Mouse (Mus musculus): ENCODE measurements around the gene Cacfd1. TPM values are rescaled to one million over a fixed set of nuclear protein-coding genes. Genes with fewer than 3 reads are reported as not detected.

Gene Cacfd1
- polyA plus RNA-seq, 1 experiment, result not detected

GRCm38 (mm10) chr2:27049408-27049807 is 39.7 kb downstream of the Cacfd1 start:
- H3K4me1 ChIP-seq (ENCODE audit: control insufficient read depth, insufficient read depth, low read length), result peaks cover 8% of the 10 kb centered on the region
- no peak overlapping the region for H3K27ac ChIP-seq (ENCODE audit: insufficient read depth, low read depth, low read length)
- no peak for TF ChIP-seq CTCF (IDR thresholded peaks at IDR 0.05; ENCODE audit: insufficient read depth, low read depth, low read length)
- TF ChIP-seq POLR2A (IDR thresholded peaks at IDR 0.05; ENCODE audit: insufficient read depth, low read depth, low read length), result no peak
- 19% methylated on average over 6 of the region's 6 CpGs for WGBS
- H3K4me3 ChIP-seq (ENCODE audit: insufficient read depth, low read depth, low read length), result no peak overlapping the region

GRCm38 (mm10) chr2:27058251-27058650 is 48.5 kb downstream of the Cacfd1 start:
- Histone ChIP-seq H3K4me3 (ENCODE audit: insufficient read depth, low read depth, low read length) (no peak overlapping the region), H3K4me1 (ENCODE audit: control insufficient read depth, insufficient read depth, low read length) (peaks cover 3% of the 10 kb centered on the region), H3K27ac (ENCODE audit: insufficient read depth, low read depth, low read length) (no peak overlapping the region)
- WGBS, result 72% methylated on average over 4 of the region's 4 CpGs
- TF ChIP-seq POLR2A (IDR thresholded peaks at IDR 0.05; ENCODE audit: insufficient read depth, low read depth, low read length), result no peak
- TF ChIP-seq CTCF (IDR thresholded peaks at IDR 0.05; ENCODE audit: insufficient read depth, low read depth, low read length), result no peak

- TF ChIP-seq CTCF (IDR thresholded peaks at IDR 0.05; ENCODE audit: insufficient read depth, low read depth, low read length) (no peak), POLR2A (IDR thresholded peaks at IDR 0.05; ENCODE audit: insufficient read depth, low read depth, low read length) (no peak)
- H3K4me1 ChIP-seq (ENCODE audit: control insufficient read depth, insufficient read depth, low read length), result peaks cover 3% of the 10 kb centered on the region
- no peak overlapping the region for H3K4me3 ChIP-seq (ENCODE audit: insufficient read depth, low read depth, low read length)
- WGBS, result 55% methylated on average over 12 of the region's 12 CpGs
- H3K27ac ChIP-seq (ENCODE audit: insufficient read depth, low read depth, low read length), result no peak overlapping the region
Measured at GRCm38 (mm10) chr2:27058751-27059150, 49.0 kb downstream of the Cacfd1 start.

- Histone ChIP-seq H3K27ac (ENCODE audit: insufficient read depth, low read depth, low read length) (no peak overlapping the region), H3K4me1 (ENCODE audit: control insufficient read depth, insufficient read depth, low read length) (peaks cover 3% of the 10 kb centered on the region), H3K4me3 (ENCODE audit: insufficient read depth, low read depth, low read length) (no peak overlapping the region)
- TF ChIP-seq CTCF (IDR thresholded peaks at IDR 0.05; ENCODE audit: insufficient read depth, low read depth, low read length), result no peak
- no peak for TF ChIP-seq POLR2A (IDR thresholded peaks at IDR 0.05; ENCODE audit: insufficient read depth, low read depth, low read length)
- WGBS, result 82% methylated on average over 9 of the region's 9 CpGs
Measured at GRCm38 (mm10) chr2:27059187-27059586, 49.5 kb downstream of the Cacfd1 start.

- no peak overlapping the region for H3K27ac ChIP-seq (ENCODE audit: insufficient read depth, low read depth, low read length)
- TF ChIP-seq POLR2A (IDR thresholded peaks at IDR 0.05; ENCODE audit: insufficient read depth, low read depth, low read length) (no peak), CTCF (IDR thresholded peaks at IDR 0.05; ENCODE audit: insufficient read depth, low read depth, low read length) (no peak)
- WGBS, result 96% methylated on average over 2 of the region's 2 CpGs
- H3K4me1 ChIP-seq (ENCODE audit: control insufficient read depth, insufficient read depth, low read length), result peaks cover 19% of the 10 kb centered on the region
- no peak overlapping the region for H3K4me3 ChIP-seq (ENCODE audit: insufficient read depth, low read depth, low read length)
Measured at GRCm38 (mm10) chr2:27067124-27067523, 57.4 kb downstream of the Cacfd1 start.

GRCm38 (mm10) chr2:27067996-27068395 is 58.3 kb downstream of the Cacfd1 start:
- Histone ChIP-seq H3K27ac (ENCODE audit: insufficient read depth, low read depth, low read length) (no peak overlapping the region), H3K4me3 (ENCODE audit: insufficient read depth, low read depth, low read length) (no peak overlapping the region), H3K4me1 (ENCODE audit: control insufficient read depth, insufficient read depth, low read length) (peaks cover 19% of the 10 kb centered on the region)
- TF ChIP-seq POLR2A (IDR thresholded peaks at IDR 0.05; ENCODE audit: insufficient read depth, low read depth, low read length) (no peak), CTCF (IDR thresholded peaks at IDR 0.05; ENCODE audit: insufficient read depth, low read depth, low read length) (no peak)
- 39% methylated on average over 2 of the region's 2 CpGs for WGBS

GRCm38 (mm10) chr2:27069646-27070045 is 59.9 kb downstream of the Cacfd1 start:
- TF ChIP-seq POLR2A (IDR thresholded peaks at IDR 0.05; ENCODE audit: insufficient read depth, low read depth, low read length) (no peak), CTCF (IDR thresholded peaks at IDR 0.05; ENCODE audit: insufficient read depth, low read depth, low read length) (no peak)
- Histone ChIP-seq H3K4me3 (ENCODE audit: insufficient read depth, low read depth, low read length) (no peak overlapping the region), H3K27ac (ENCODE audit: insufficient read depth, low read depth, low read length) (no peak overlapping the region), H3K4me1 (ENCODE audit: control insufficient read depth, insufficient read depth, low read length) (peaks cover 19% of the 10 kb centered on the region)
- 73% methylated on average over 3 of the region's 3 CpGs for WGBS

- 59% methylated on average over 2 of the region's 2 CpGs for WGBS
Measured at GRCm38 (mm10) chr2:27070247-27070813, 60.6 kb downstream of the Cacfd1 start.

More at GRCm38 (mm10) chr2:27070247-27070813, 60.6 kb downstream of the Cacfd1 start:
- Histone ChIP-seq H3K4me1 (ENCODE audit: control insufficient read depth, insufficient read depth, low read length) (peaks cover 19% of the 10 kb centered on the region), H3K4me3 (ENCODE audit: insufficient read depth, low read depth, low read length) (no peak overlapping the region), H3K27ac (ENCODE audit: insufficient read depth, low read depth, low read length) (no peak overlapping the region)
- TF ChIP-seq POLR2A (IDR thresholded peaks at IDR 0.05; ENCODE audit: insufficient read depth, low read depth, low read length) (no peak), CTCF (IDR thresholded peaks at IDR 0.05; ENCODE audit: insufficient read depth, low read depth, low read length) (no peak)

Other genes starting within 250 kb of the Cacfd1 start
- gene Abo, start 144.9 kb upstream of the Cacfd1 start, polyA plus RNA-seq (2012; ENCODE audit: insufficient read depth, insufficient read length, low replicate concordance, missing spikeins), result not detected in 2 replicates
- gene Surf6, start 107.0 kb upstream of the Cacfd1 start, polyA plus RNA-seq (2012; ENCODE audit: insufficient read depth, insufficient read length, low replicate concordance, missing spikeins), result not detected in 2 replicates
- not detected in 2 replicates for gene Med22, start 99.2 kb upstream of the Cacfd1 start, polyA plus RNA-seq (2012; ENCODE audit: insufficient read depth, insufficient read length, low replicate concordance, missing spikeins)
- gene Rpl7a, start 99.2 kb upstream of the Cacfd1 start, polyA plus RNA-seq (2012; ENCODE audit: insufficient read depth, insufficient read length, low replicate concordance, missing spikeins), result not detected in 2 replicates
- not detected in 2 replicates for gene Surf2, start 93.6 kb upstream of the Cacfd1 start, polyA plus RNA-seq (2012; ENCODE audit: insufficient read depth, insufficient read length, low replicate concordance, missing spikeins)
- not detected in 2 replicates for gene Surf1, start 93.4 kb upstream of the Cacfd1 start, polyA plus RNA-seq (2012; ENCODE audit: insufficient read depth, insufficient read length, low replicate concordance, missing spikeins)
- gene Surf4, start 76.0 kb upstream of the Cacfd1 start, polyA plus RNA-seq (2012; ENCODE audit: insufficient read depth, insufficient read length, low replicate concordance, missing spikeins), result not detected in 2 replicates
- gene Stkld1, start 75.9 kb upstream of the Cacfd1 start, polyA plus RNA-seq (2012; ENCODE audit: insufficient read depth, insufficient read length, low replicate concordance, missing spikeins), result not detected in 2 replicates
- not detected in 2 replicates for gene Rexo4, start 45.5 kb upstream of the Cacfd1 start, polyA plus RNA-seq (2012; ENCODE audit: insufficient read depth, insufficient read length, low replicate concordance, missing spikeins)
- gene Adamts13, start 36.5 kb upstream of the Cacfd1 start, polyA plus RNA-seq (2012; ENCODE audit: insufficient read depth, insufficient read length, low replicate concordance, missing spikeins), result not detected in 2 replicates
- gene Slc2a6, start 18.1 kb downstream of the Cacfd1 start, polyA plus RNA-seq (2012; ENCODE audit: insufficient read depth, insufficient read length, low replicate concordance, missing spikeins), result not detected in 2 replicates
- gene Mymk, start 62.3 kb downstream of the Cacfd1 start, polyA plus RNA-seq (2012; ENCODE audit: insufficient read depth, insufficient read length, low replicate concordance, missing spikeins), result not detected in 2 replicates
- gene Adamtsl2, start 69.5 kb downstream of the Cacfd1 start, polyA plus RNA-seq (2012; ENCODE audit: insufficient read depth, insufficient read length, low replicate concordance, missing spikeins), result not detected in 2 replicates
- 155 TPM in 1 of 2 replicates, not detected in the other for gene Fam163b, start 132.6 kb downstream of the Cacfd1 start, polyA plus RNA-seq (2012; ENCODE audit: insufficient read depth, insufficient read length, low replicate concordance, missing spikeins)
- gene Dbh, start 155.3 kb downstream of the Cacfd1 start, polyA plus RNA-seq (2012; ENCODE audit: insufficient read depth, insufficient read length, low replicate concordance, missing spikeins), result not detected in 2 replicates
- not detected in 2 replicates for gene Sardh, start 238.4 kb downstream of the Cacfd1 start, polyA plus RNA-seq (2012; ENCODE audit: insufficient read depth, insufficient read length, low replicate concordance, missing spikeins)